Mouse (Mus musculus): ENCODE results near the gene Cib1. TPM values are rescaled to one million over a fixed set of nuclear protein-coding genes. Genes with fewer than 3 reads are reported as not detected.

The Cib1 gene
- total RNA-seq, 2 experiments from 2014 or later = 32.7 to 65.0 TPM

DNA sequence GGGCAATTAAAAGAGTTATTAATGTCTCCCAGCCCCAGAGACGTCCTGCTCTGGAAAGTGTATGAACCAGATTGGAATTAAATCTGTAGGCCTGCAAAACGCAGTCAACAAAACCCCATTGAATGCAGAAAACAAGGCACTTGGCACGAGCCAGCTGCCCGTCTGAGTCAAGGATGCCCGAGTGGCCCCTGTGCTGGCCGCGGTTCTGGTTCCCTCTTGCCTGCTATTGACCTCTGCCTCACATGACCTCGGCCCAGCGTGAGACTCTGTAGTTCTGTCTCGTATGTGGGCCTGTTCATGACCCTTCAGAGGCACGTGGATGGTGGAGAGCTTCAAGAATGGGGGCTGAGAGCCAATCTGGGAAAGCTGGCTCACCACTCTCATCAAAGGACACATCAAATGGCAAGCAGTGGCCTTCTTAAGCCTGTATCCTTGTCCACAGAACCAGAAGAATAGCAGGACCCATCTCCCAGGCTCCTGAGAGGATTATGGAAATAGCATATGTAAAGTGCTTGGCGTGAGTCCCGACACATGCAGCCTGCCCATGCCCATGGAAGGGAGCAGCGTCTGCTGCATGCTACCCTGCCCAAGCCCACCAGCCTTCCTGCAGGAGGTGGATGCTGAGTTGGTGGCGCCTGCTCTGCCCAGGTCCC, 30.6 kb downstream of the Cib1 start:
- ATAC-seq (replicated peaks; ENCODE audit: poor library complexity) = no peak

DNA sequence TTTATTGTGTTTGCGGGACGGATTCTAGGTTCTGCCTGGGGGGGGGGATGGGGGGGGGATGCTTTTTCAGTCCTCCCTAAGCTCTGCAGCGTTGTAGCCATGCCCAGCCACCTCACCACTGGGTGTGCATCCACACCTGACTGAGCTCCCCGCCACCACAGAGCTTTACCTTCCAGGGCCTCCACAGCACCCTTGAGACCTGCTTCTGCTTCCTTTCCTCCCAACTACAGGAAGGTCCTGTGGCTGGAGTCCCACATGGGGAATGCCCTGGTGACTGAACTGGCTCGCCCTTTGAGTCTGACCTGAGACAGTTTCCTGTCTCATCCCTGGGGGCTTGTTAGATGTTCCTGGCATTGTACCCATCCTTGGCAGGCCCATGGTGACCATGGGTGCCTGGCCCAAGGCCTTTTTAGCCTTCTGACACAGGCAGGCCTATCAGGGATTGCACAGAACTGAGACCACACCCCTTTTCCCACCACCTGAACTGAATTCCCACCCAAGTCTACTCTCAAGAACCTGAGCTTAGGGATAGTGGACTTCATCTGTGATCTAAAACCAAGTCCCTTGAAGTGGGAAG, 31.6 kb downstream of the Cib1 start:
- no peak for ATAC-seq (replicated peaks; ENCODE audit: poor library complexity)

DNA sequence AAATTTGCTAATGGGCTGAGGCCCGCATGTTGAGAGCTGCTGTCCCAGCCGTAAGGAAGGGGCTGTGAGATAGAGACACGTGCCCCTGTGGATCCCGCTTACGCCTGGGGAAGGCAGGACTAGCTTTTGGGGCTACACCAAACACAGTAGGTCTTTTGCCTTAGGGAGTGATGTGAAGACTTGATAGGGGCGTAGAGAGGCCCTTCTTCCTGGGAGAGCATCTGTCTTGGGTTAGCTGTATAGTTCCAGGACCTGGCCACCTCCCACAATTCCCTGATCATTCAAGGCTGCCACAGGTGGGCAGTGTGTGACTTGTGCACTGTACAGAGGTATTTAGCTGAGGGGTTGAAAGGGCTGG, 32.0 kb downstream of the Cib1 start:
- no peak for ATAC-seq (replicated peaks; ENCODE audit: poor library complexity)

DNA sequence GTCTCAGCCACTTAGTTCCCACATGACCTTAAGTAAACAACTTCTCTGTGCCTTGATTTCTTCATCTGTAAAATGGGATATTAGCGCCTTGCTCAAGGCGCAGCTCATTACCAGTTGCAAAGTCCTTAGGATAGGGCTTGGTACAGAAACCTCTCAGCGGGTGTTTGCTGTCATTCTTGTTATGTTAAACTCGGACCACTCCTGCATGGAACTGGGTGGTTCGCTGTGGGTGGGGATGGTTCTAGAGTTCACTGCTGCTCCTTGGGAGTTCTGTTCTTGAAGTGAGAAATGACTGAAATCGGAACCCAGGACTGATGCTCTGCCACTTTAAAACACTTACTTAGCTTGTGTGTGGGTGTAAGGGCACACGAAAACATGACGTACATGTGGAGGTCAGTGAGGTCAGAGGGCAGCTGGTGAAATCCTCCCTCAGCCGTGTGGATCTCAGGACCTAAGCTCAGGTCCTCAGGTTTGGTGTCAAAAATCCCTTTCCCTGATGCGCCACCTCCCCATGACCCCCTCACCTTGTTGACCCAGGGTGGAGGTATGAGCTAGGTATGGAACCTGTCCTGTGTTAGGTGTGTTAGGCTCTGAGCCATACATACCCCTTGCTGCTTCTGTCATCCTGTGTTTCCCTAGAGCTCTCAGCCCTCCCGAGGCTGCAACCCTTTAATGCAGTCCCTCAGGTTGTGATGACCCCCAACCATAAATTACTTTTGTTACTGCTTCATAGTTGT, 32.6 kb downstream of the Cib1 start:
- ATAC-seq (replicated peaks; ENCODE audit: poor library complexity) = no peak

DNA sequence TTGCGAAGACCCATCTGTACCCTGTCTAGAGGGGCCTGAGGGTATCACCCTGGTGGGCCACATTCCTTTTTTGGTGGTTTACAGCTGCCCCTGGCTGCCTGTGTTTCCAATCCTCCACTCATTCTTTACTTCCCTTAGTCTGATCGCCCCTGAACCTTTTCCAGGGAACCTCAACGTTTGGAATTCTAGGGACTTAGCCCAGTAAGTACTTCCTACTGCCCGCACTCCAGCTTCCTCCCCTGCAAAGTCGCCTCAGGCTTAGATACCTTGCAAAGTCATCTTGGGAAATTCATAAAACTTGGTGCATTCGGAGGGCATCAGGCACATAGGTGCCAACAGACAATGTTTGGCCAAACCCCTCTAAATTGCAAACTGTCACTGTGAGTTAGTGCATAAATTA, 33.3 kb downstream of the Cib1 start:
- no peak for ATAC-seq (replicated peaks; ENCODE audit: poor library complexity)

DNA sequence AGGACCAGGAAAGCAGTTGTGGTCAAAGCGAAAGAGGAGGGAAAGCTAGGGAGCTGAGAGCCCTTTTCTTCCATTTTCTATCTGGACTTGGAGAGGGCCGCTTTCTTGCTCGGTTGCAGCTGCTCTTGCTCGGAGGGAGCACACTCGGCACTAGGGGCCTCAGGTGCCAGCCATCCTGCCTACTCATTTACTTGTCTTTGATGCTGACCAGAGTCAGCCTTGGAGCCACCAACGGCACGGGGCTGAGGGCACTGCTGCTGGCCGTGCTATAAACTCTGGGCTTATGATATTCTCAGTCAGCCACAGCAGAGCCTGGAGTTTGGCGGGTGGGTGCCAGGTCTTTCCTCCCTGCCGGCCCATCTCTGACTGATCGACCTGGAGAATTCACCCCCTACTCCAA, 33.8 kb downstream of the Cib1 start:
- 0 out of 2 replicates have a peak, but pooled peaks have one; percentile 7 for ATAC-seq (replicated peaks; ENCODE audit: poor library complexity)

DNA sequence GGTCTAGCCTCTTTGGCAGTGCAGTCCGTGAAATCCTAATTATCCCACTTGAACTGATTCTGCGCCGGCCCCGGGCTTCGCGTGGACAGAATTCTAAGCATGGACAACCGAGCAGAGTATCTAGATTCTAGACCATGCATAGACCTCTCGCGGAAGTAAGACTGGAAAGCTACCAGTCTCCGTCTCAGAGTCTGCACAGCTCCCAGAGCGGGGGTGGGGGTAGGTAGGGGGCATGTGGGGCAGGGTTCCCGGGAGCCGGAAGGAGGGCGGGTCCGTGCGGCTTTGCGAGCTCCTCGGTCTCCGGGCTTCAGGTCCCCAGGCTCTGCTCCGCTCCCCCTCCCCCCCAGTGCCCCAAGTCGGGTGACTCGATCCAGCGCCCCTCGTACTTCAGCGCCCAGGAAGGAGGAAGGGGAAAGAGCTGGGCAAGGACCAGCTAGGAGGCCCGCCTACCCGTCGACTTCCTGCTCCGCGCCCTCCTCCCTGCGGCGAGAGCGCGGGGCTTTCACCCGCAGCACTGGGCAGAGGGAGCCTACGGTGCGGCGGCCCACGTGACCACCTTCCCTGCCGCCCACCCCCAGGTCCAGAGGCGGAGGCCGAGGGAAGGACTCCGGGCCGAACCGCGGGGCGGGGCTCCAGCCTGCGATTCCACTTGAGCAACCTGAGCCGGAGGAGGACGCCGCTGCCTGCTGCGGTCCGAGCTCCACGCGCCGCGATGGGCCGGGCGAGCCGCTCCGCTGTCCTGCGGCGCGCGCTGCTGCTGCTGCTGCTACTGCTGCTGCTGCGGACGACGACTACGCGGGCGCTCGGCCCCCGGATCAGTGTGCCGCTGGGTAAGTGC, 34.5 kb downstream of the Cib1 start:
- peak; percentile 67 for ATAC-seq (replicated peaks; ENCODE audit: poor library complexity)

DNA sequence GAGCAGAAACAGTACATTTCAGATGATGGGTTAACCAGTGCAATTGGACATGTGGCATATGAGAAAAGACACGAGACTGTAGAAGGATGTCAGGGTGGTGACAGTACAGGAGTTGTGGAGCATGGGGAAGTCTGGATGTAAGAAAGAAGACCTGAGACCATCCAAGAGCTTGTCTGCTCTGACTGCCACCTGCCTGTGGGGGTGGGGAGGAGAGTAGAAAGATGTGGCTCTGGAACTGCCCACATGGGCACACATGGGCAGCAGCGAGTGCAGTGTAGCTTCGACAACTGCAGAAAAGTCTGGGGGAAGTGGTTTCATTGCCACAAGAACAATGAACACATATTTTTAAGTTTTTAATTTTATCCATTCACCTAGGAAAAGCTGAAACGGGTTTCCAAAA, 35.2 kb downstream of the Cib1 start:
- 0 out of 2 replicates have a peak, but pooled peaks have one; percentile 23 for ATAC-seq (replicated peaks; ENCODE audit: poor library complexity)

DNA sequence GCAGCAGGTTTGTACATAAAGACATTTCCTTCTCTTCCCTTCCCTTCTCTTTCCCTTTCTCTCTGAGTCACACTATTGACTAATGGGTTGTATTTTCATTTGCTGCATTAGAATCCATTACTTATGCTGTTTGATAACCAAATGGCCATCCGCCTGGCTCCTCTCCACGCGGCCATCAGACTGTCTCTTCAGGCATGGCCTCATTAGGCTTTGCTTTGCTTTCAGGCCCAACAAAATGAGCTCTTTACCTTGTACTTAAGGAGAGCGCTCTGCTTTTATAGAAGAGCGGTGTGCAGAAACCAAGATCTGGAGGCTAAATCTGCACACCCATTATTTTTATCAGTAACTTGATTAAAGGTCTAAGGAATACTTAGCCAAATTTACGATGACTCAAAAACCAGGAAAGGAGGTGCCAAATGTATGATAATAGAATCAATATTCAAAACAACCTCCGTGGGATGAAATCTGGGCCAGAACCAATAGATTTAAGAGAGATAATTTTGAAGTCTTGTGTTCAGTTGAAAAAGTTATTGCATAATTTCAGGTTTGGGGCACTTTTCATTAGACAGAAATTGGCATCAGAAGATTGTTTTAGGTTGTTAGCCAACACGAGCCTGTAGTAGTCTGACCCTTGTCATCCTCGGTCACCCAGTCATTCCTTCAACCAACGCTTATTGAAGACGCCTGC, 36.9 kb downstream of the Cib1 start:
- ATAC-seq (replicated peaks; ENCODE audit: poor library complexity) = no peak

DNA sequence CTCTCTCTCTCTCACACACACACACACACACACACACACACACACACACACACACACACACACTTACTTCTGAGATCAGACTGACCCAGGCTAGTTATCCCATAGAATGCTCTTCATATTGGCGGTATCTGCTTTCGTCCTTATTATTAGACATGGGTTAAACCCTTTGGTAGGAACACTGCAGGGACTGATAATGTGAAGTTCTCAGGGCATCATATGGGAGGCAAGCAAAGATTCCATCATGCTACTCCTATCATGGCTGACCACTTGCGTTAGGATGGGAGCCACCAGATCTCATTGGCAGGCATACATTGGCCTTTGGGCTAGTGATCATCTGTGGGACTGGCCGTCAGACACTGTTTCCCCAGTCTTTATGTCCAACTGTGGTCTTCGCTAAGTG, 37.5 kb downstream of the Cib1 start:
- no peak for ATAC-seq (replicated peaks; ENCODE audit: poor library complexity)

DNA sequence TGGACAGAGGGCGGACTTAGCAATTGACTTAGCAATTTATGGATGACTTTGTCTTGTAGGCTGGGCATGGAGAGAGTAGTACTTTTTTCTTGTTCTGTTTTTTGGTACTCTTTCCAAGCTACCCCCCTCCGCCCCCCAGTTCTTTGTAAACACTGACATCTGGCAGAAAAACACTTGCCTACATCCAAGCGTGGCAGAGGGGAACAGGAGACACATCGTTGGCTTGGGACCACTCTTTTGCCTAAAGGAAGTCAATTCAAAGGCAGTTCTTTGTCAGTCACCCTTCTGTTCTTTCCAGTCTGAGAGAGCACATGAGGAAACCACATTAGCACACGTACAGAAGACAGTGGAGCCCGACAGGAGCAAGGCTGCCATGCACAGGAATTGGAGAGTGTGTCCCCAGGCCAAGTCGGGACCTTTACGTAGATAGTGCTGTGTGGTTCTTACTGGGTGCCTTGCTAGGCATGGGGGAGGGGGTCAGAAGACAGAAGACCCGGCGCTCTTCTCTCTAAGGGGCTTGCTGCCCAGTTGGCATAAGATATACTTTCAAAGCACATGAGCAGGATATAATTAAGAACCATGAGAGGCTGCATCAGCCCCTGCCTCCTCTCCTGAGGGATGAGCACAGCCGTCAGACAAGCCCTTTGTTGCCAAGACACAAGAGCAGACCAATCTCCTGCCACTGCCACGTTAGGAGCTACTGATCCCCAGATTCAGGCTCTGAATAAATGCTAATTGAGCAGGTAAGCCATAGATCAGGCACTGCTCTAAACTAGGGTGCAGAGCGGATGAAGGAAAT, 38.5 kb downstream of the Cib1 start:
- ATAC-seq (replicated peaks; ENCODE audit: poor library complexity) = no peak

DNA sequence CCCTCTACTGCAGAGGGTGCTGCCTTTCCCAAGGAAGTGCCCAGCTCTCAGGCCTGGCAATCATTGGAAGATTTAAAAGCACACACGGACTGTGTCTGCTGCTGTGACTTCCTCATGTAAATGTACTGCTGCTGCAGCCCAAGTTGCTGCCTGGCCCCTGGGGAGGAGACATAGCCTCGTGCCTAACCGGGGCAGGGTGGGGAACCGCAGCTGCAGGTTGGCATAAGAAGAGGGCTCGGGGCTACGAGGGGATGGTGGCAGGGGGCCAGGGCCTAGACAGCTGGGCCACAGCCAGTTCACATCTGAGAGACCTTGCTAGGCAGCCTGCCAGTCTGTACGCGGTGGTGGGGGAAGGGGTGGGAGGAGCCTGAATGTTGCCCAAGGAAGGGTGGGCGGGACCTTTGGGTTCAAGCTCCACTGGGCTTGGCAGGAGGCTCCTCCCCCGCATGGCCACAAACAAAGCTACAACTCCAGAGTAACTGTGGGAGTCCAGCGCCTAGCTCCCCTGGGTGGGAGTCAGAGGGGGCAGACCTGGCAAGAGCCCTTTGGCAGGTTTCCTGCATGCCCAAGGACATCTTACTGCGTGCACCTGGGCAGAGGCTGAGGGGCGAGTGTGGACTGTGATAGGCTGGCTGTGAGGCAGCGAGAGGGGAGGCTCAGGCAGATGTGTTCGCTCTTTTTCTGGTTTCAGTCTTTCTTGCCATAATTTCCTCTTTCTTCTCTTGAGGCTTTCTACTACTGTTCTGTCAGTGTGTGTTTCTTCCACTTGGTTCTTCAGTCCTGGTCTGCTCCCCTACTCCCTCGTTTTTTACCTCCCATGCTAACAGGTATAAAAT, 40.2 kb downstream of the Cib1 start:
- ATAC-seq (replicated peaks; ENCODE audit: poor library complexity) = peak; percentile 78

DNA sequence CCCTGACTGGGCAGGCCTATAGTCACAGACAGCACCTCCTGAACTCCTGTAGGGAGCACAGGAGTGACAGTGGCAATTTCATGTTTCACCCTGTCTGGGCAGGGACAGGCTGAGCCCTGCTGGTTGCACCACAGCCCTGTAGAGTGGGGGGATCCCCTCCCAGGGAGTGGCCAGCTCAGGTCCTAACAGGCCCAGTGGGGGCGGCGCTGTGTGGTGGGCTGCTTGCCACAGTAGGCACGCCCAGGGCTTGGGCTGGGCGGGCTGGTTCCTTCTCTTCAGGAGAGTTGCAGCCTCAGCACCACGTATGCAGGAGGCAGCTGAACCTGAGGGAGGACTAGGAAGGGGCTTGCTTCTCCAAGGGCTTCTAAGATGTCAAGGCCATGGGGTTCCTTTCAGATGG, 41.2 kb downstream of the Cib1 start:
- peak; percentile 75 for ATAC-seq (replicated peaks; ENCODE audit: poor library complexity)

DNA sequence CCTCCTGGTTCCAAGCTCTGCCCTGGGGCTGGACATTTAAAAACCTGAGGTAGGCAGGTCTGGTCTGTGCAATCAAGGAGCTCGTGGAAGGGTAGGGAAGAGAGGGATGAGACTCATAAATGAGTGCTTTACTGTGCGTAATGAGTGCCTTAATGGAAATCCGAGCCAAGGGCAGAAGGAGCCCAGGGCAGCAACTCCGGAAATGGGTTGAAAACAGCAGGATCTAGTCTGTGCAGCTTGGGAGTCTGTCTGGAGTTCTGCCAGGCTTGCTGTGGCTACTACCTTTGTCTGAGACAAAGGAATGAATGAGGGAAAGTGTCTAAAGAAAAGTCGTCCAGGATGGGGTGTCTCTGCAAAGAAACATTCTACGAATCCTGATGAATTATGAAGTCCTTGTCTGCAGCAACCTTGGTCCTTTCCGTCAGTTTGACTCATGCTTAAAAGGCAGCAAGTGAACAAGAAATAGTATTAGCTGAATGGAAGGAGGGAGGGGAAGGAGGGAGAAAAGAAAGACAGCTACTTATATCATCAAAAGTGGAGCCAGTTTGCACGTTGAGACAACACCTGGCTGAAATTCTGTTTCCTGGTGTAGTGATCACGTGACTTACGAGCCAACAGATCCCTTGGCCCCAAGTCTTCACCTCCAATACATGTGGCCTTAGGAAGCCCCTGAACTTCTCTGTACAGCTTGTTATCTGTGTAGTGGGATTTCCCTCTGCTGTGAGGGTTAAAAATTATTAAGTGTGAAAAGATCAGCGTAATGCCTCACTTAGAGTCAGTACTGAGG, 43.3 kb downstream of the Cib1 start:
- ATAC-seq (replicated peaks; ENCODE audit: poor library complexity) = no peak

DNA sequence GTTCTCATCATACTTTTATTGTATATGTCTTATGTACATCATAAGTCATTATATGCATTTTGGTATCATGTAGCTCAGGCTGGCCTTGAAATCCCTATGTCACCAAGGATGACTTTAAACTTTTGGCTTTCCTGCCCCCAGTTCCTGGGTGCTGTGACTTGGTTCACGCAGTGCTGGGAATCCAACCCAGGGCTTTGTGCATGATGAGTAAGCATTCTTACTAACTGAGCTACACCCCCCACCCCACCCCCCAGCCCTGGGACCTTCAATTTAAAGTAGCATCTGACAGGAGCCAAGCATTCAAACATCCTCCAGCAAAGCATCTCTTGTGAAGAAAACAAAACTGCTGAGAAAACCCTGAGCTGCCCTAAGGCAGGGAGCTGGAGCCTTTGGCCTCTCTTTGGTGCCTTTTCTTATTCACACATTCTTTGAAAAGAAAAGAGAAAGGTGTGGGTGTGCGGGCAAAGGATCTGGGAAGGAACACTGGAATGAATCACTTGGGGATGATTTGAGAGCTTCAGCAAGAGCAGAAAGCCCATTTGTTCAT, 44.0 kb downstream of the Cib1 start:
- ATAC-seq (replicated peaks; ENCODE audit: poor library complexity) = no peak

DNA sequence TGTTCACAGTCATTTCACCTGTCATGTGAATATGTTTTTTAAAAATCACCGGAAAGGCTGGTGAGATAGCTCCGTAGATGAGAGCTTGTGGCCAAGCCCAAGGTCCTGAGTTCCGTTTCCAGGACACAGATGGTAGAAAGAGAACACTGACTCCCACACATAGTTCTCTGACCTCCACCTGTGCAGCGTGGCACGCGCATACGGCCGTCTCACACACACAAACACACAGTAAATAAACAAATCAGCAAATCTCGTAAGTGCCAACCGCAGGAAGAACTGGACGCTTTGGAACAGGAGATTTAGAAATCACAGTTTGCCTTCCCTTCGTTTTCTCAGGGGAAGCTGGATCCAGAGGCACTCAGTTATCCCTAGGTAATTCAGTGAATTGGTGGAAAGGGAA, 45.1 kb downstream of the Cib1 start:
- ATAC-seq (replicated peaks; ENCODE audit: poor library complexity) = no peak

DNA sequence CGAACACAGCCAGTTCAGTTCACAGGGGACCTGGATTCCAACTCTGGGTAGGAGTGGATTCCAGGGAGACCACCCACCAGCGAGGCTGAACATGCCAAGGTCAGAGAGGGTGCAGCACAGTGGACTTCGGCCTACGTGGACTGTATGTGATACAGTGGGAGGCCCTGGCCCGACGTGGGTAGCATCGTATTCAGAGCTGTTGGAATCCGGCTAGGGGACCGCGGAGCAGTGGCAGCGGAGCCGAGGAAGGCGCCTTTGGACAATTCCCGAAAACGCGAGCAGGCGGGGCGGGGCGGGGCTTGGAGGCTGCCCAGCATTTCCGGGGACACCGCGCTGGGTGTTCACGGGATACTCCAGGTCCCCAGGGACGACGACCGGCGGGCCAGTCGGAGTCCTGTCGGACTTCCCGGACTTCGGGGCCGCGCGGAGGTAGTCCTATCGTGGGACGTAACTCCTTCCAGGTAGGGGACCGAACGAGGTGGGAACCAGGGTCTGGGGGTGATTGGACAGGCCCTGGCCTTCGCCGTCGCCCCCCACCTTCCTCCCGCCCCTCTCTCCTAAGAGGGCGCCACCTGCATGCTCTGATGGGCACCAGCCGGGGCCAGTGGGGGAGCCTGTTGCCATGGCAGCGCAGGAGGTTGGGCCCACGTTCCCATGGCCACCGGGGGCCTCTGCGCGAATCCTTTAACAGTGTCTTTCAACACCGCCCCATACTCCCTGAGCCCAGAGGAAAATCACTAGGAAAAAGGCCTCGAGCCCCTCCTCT, 45.9 kb downstream of the Cib1 start, which contains the start of gene Sema4b:
Gene Sema4b, plus strand, starts transcription at position 311 of the 766 bp plus-strand sequence.
- ATAC-seq (replicated peaks; ENCODE audit: poor library complexity) = peak; percentile 33; the same call in 1 of the 2 replicates

Data from megakaryocyte progenitor cell, adult 5-6 weeks (primary cell).